Mouse (Mus musculus): ENCODE data around the gene Plgrkt. TPM values are rescaled to one million over a fixed set of nuclear protein-coding genes. Genes with fewer than 3 reads are reported as not detected.

Gene Plgrkt
- polyA plus RNA-seq, 1 experiment from 2014 or later = 95.4 TPM

Other genes with a start within 250 kb of the Plgrkt start
- 4.4 and 5.0 TPM in 2 replicates for gene Jak2, start 115.6 kb downstream of the Plgrkt start, polyA plus RNA-seq (2015; fragmentation: Nextera tagmentation; extraction: Ambion mirVana)
- 4.8 and 8.8 TPM in 2 replicates for gene Insl6, start 42.0 kb downstream of the Plgrkt start, polyA plus RNA-seq (2015; fragmentation: Nextera tagmentation; extraction: Ambion mirVana)
- gene Rln1, start 32.7 kb downstream of the Plgrkt start, polyA plus RNA-seq (2015; fragmentation: Nextera tagmentation; extraction: Ambion mirVana) = 0.44 TPM in 1 of 2 replicates, not detected in the other
- gene Cd274, start 65 bp upstream of the Plgrkt start, polyA plus RNA-seq (2015; fragmentation: Nextera tagmentation; extraction: Ambion mirVana) = 0.28 and 0.45 TPM in 2 replicates
- not detected in 2 replicates for gene Pdcd1lg2, start 43.5 kb upstream of the Plgrkt start, polyA plus RNA-seq (2015; fragmentation: Nextera tagmentation; extraction: Ambion mirVana)
- gene Ric1, start 154.9 kb upstream of the Plgrkt start, polyA plus RNA-seq (2015; fragmentation: Nextera tagmentation; extraction: Ambion mirVana) = 11.1 and 11.6 TPM in 2 replicates

All from stomach, embryonic 16.5 days (tissue).